Mouse (Mus musculus) neural tube, embryonic 10.5 days (tissue): ENCODE measurements around the gene St6galnac5.

Experiments used
- DNase-seq: peaks from one replicate; pipeline ENCODE4 v3.0.0-alpha.2; 2017; ENCODE audit warnings: low spot score; ENCODE audit errors: extremely low spot score

St6galnac5 gene

DNA sequence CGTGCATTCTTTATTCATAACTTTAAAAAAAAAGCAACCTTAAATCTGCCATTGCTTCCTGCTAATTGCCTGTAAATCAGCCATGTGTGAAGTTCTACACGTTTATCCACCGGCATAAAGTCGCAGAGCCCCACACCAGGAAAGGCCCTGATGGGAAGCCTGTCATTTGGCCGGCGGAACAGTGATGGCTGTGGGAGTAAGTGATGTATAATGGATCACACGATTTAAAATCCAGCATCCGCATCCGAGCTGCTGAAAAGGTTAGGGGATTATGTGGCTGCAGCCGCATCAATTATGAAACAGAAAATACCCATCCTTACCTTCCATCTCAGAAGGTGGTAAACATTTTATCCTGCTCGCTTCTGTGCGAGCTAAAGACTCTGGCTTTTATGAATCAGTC lies 110.0 kb downstream of the St6galnac5 start:
- no peak for DNase-seq

GRCm38 (mm10) chr3:152867654-152868525 lies 114.2 kb downstream of the St6galnac5 start:
- DNase-seq, result no peak

GRCm38 (mm10) chr3:152866035-152866965 lies 115.7 kb downstream of the St6galnac5 start:
- no peak for DNase-seq

GRCm38 (mm10) chr3:152861978-152862377 lies 120.1 kb downstream of the St6galnac5 start:
- no peak for DNase-seq

DNA sequence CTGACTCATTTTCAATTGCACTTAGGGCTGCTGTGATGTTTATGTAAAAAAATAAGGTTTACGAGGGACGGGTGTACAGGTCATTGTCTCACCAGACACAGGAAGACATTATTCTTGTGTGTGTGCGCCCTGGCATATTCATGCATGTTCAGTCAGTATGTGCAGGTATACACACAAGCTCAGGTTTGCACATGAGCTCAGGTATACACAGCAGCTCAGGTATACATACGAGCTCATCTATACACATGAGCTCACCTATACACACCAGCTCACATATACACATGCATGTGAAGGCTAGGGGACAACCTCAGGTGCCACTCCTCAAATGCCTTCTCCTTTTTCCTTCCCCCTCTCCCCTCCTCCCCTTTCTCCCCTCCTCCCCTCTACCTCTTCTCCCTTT lies 120.6 kb downstream of the St6galnac5 start:
- DNase-seq, result no peak

DNA sequence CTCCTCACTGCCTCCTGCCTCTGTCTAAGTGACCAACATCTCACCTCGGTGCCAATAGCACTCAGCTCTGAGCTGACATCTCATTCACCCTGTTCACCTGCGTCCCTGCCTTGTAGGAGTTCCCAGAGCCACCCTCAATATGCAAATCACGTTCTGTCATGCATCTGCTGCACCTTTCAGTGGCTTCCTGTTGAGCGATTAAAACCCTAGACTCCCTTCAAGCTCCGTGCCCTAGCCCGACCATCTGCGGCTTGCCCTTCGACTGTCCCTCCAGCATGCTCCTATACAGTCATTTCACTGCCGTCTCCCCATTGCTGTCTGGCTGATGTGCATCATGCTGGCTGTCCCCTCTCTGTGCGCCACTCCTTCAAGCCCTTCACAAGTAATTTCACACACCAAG lies 126.0 kb downstream of the St6galnac5 start:
- no peak for DNase-seq

DNA sequence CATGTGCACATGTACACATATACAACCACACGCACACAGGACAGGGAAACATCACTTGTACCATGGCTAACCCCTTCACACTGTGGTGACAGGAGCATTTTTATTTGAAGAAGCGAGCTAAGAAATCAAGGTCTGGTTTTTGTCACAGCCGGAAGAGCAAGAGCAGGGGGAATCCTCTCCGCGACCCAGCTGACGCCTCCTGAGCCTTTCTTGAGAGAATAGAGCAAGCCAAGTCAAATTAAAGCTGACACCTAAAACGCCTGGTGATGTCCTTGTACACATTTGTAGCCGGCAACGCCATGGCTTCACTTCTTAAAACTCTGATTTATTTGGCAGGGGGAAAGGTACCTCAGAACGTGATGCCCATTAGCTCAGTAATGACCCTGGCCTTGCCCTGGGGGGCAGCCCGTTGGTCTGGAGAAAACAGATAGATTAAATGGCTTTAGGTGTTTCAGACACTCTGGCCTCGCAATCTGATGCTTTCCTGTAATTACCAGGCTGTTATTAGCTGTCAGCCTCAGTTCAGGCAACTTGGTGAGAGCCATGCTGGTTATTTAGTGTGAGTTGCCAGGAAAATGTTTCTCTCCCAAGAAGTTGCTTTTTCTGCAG lies 126.9 kb downstream of the St6galnac5 start:
- DNase-seq, result no peak

DNA sequence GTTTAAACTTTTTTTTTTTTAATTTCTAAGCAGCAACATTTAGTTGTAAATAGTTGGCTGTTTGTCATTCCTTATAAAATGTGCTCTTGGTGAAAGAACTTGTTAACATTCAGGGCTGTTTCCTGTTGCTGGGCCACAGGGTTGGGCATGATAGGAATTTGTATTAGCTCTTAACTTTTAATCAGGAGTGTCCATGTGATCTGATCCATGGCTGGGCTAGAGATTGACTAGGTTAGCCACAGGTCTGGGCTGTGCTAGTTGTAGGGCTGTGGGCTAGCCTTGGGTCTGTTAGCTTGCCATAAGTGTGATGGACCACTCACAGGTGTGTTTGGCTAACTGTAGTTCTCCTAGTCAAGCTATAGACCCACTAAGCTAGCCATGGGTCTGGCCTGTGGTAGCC lies 138.1 kb downstream of the St6galnac5 start:
- no peak for DNase-seq

- DNase-seq, result no peak
Measured at GRCm38 (mm10) chr3:152842648-152843047, 139.4 kb downstream of the St6galnac5 start.

GRCm38 (mm10) chr3:152841264-152841663 lies 140.8 kb downstream of the St6galnac5 start:
- no peak for DNase-seq

GRCm38 (mm10) chr3:152837938-152838337 lies 144.1 kb downstream of the St6galnac5 start:
- DNase-seq, result no peak

DNA sequence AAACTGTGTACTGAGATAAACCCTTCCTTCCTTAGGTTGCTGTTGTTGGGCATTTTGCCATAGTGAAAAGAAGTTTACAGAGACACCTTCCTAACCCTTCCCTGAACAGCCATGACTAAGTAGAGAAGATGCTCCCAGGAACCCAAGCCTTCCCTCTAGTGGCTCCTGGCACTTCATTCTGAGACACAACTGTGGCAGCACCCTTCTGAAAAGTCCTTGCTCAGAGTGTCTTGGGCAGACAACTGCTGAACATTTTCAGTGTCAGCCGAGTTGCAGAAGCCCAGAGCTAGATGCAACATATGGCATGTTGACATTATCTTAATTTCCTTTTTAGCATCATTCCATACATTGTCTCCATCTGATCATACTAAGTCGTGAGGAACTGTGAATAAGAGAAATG lies 144.6 kb downstream of the St6galnac5 start:
- no peak for DNase-seq

GRCm38 (mm10) chr3:152832436-152832835 lies 149.6 kb downstream of the St6galnac5 start:
- no peak for DNase-seq

DNA sequence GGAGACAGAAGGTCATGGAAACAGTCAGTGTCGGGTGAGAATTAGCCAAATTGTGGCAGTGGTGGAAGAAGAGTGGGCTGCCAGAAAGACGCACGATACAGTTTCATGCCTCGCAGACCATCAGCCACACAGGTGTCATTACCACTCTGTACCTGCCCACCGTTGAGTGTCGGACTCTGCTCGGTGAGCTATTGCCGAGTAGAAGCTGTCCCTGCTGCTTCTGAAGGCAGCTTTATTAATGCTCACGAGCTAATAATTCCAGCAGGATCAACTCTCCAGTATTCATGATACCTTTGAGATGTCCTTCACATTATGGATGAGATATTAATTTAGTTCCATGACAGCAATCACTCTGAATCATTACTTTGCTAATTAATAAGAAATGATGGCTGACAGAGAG lies 150.1 kb downstream of the St6galnac5 start:
- DNase-seq, result no peak

DNA sequence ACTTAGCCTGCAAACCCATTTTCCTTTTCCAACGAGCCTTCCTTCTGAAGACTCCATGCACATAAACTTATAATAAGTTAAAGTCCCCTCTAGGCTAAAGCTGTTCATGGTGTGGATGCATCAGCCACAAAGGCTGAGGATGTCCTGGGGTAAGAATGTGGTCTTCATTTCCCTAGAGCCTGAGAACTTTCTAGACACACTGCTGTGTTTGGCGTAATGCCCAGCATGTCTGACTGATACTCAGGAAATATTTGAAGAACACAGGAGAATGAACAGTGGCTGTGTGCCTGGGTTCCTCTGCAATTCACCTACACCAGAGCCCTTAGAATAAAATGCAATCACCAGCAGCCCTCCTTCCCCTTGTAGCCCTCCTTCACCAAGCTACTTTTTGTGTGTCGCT lies 150.7 kb downstream of the St6galnac5 start:
- no peak for DNase-seq

DNA sequence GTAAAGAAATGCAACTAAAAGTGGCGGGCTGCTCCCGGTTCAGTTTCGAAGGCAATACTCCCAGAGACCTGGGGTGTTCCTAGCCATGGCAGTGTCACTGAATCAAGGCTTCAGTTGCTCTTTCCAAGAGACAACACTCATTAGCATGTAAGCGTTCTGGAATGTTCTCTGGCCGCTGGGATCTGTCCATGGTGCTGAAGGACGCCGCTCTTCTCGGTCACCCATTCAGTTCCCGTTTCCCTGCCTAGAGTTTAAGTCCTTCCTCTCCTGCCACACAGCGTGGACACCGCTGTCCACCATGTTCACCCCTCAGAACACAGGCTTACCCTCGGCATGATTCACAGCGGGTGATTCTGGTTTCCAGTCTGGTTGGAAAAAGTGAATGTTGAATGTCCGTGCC lies 160.8 kb downstream of the St6galnac5 start:
- peak; percentile 71 for DNase-seq

GRCm38 (mm10) chr3:152820406-152820805 lies 161.6 kb downstream of the St6galnac5 start:
- DNase-seq, result no peak

DNA sequence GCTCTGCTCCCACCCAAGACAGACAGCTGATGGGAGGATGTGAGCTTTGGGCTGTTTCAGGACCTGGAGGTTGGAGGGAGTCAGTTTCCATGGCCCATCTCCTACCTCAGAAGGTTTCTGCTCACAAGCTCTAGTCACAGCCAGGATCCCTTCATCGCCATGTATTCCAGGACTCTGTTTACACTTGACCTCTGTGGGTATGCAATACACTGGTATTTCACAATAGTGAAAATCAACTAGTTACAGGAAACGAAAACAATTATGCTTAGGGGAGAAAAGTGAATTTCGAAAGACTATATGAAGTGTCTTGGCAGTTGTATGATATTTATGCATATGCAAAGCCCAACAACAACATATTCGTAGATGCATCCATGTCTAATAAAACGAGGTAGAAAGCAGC lies 166.9 kb downstream of the St6galnac5 start:
- DNase-seq, result no peak

DNA sequence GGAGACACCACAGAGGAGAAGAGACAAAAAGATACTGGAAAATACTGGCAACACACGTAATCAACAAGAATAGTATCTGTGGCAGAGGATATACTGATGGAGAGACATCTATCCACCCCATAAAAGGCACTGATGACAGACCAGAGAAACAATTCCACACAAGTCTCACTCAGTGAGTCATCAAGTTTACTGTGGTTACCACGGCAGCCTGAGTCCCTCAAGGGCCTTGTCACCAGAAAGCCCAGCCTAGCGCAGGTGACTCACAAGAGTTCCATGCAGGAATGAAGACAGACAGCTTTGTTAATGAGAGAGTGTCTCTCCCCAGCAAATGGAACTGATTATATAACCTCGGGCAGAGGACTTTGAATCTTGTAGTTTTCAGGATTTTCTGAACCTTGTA lies 168.1 kb downstream of the St6galnac5 start:
- DNase-seq, result no peak

GRCm38 (mm10) chr3:152799738-152800431 lies 182.2 kb downstream of the St6galnac5 start:
- DNase-seq, result no peak

DNA sequence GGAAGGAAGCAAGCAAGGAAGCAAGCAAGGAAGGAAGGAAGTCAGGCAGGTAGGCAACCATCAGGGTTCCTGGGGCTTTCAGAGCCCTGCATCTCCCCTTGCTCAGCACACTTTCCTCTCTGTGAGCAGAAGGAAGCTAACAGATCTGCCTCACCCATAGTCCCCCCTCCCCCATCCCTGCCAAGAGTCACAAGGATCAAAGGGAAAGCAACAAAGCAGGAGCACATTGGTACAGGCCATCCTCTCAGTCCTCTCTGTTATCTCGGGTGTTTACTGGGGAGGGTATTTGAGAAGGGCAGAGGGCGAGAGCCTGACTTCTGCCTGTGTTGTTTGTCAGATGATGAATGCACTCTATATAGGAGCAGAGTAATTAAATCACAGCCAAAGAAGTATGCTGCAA lies 184.7 kb downstream of the St6galnac5 start:
- DNase-seq, result no peak
